Mouse (Mus musculus): Measurements from ENCODE around the gene Sult2a4. TPM values are rescaled to one million over a fixed set of nuclear protein-coding genes. Genes with fewer than 3 reads are reported as not detected.
"Not testable (repeated sequence)": the region's sequence is repeated elsewhere in the genome, so short reads cannot be mapped to it uniquely, and the experiment has no call there.

The Sult2a4 gene
- total RNA-seq (2014; rRNA removed) (not detected in 2 replicates), polyA plus RNA-seq (2015; fragmentation: Nextera tagmentation; extraction: Ambion mirVana) (not detected in 2 replicates)

GRCm38 (mm10) chr7:13989507-13989906 lies at the start of gene Sult2a4:
Gene Sult2a4 (minus strand): TSS chr7:13989607.
- 90% methylated on average over 6 of the region's 6 CpGs for WGBS
- not testable (repeated sequence) for ATAC-seq; H3K9me3 ChIP-seq (ENCODE audit: low read length); H3K4me2 ChIP-seq (ENCODE audit: low read depth, low read length); H3K4me1 ChIP-seq (ENCODE audit: insufficient read depth, low read length); H3K27ac ChIP-seq; H3K36me3 ChIP-seq (ENCODE audit: insufficient read depth, low read length); H3K27me3 ChIP-seq (ENCODE audit: insufficient read depth, low read length); DNase-seq (ENCODE audit: low spot score); H3K4me3 ChIP-seq (ENCODE audit: low read length); H3K9ac ChIP-seq (replicated peaks; ENCODE audit: low read length)

DNA sequence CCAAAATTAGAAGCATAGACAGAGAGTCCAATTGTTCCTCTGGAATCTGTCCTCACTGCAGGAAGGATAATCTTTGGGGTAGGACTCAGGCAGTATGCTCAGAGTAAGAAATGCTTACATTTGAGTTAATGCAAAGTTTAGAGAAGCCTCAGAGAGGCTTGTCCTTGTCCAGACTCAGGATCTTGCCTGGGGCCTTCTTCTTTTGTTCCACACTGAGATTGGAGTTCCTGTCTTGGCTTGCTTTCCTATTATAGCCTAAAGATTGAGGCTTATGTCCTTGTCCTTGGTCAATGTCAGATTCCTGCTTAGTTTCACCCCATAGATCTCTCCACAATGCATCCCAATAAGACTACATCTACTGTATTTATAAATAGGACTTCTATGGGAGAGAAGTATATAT lies 41.4 kb upstream of the Sult2a4 start:
- H3K4me3 ChIP-seq (ENCODE audit: low read length); H3K36me3 ChIP-seq (ENCODE audit: insufficient read depth, low read length); H3K9ac ChIP-seq (replicated peaks; ENCODE audit: low read length); H3K9me3 ChIP-seq (ENCODE audit: low read length); DNase-seq (ENCODE audit: low spot score); H3K4me2 ChIP-seq (ENCODE audit: low read depth, low read length); H3K27me3 ChIP-seq (ENCODE audit: insufficient read depth, low read length); H3K4me1 ChIP-seq (ENCODE audit: insufficient read depth, low read length); H3K27ac ChIP-seq; ATAC-seq: not testable (repeated sequence)

GRCm38 (mm10) chr7:14013083-14013482 lies 23.7 kb upstream of the Sult2a4 start:
- no peak overlapping the region for H3K27ac ChIP-seq

DNA sequence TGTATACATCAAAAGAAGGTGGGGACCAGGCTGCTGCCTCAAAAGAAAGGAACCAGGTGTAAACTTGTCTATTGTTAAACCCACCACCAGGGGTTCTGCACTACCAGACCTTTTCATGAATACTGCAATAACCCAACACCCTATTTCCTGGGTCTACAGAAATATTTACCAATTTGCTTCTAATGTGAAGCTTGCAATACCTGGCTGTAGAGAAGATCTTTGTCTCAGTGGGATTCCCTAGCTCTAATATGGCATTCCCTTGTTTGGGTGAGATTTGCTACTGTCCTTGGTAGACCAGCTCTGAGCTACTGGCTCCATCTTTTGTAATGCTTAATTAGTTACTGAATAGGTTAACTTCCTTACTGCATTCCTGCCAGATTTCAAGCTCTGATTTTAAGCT lies 21.3 kb upstream of the Sult2a4 start:
- H3K9me3 ChIP-seq (ENCODE audit: low read length); H3K36me3 ChIP-seq (ENCODE audit: insufficient read depth, low read length); ATAC-seq; H3K4me1 ChIP-seq (ENCODE audit: insufficient read depth, low read length); H3K4me3 ChIP-seq (ENCODE audit: low read length); H3K27ac ChIP-seq; H3K27me3 ChIP-seq (ENCODE audit: insufficient read depth, low read length); H3K4me2 ChIP-seq (ENCODE audit: low read depth, low read length); H3K9ac ChIP-seq (replicated peaks; ENCODE audit: low read length); DNase-seq (ENCODE audit: low spot score): not testable (repeated sequence)

More at GRCm38 (mm10) chr7:14013083-14013482, 23.7 kb upstream of the Sult2a4 start:
- H3K36me3 ChIP-seq (ENCODE audit: insufficient read depth, low read length) = no peaks in the 10 kb centered on the region
- H3K4me1 ChIP-seq (ENCODE audit: insufficient read depth, low read length) = no peaks in the 10 kb centered on the region
- H3K4me2 ChIP-seq (ENCODE audit: low read depth, low read length) = no peak overlapping the region
- DNase-seq (ENCODE audit: low spot score) (no peak), ATAC-seq (no peak)
- no peaks in the 10 kb centered on the region for H3K9me3 ChIP-seq (ENCODE audit: low read length)
- H3K27me3 ChIP-seq (ENCODE audit: insufficient read depth, low read length) = no peaks in the 10 kb centered on the region
- no peak overlapping the region for H3K9ac ChIP-seq (replicated peaks; ENCODE audit: low read length)
- no peak overlapping the region for H3K4me3 ChIP-seq (ENCODE audit: low read length)
- 91% methylated on average over 8 of the region's 8 CpGs for WGBS
- no peak for TF ChIP-seq CTCF (IDR thresholded peaks at IDR 0.05; ENCODE audit: low read depth)

Other genes starting within 250 kb of the Sult2a4 start
- not detected in 2 replicates for gene Sult2a1, start 152.2 kb downstream of the Sult2a4 start, total RNA-seq (2014; rRNA removed)
- gene Sult2a1, start 152.2 kb downstream of the Sult2a4 start, polyA plus RNA-seq (2015; fragmentation: Nextera tagmentation; extraction: Ambion mirVana) = not detected in 2 replicates
- gene Sult2a3, start 133.4 kb upstream of the Sult2a4 start, total RNA-seq (2014; rRNA removed) = not detected in 2 replicates
- gene Sult2a3, start 133.4 kb upstream of the Sult2a4 start, polyA plus RNA-seq (2015; fragmentation: Nextera tagmentation; extraction: Ambion mirVana) = not detected in 2 replicates